Mouse (Mus musculus): ENCODE data around the gene Lsm4. TPM values are rescaled to one million over a fixed set of nuclear protein-coding genes. Genes with fewer than 3 reads are reported as not detected.

Lsm4 gene
- polyA plus RNA-seq, 1 experiment from 2014 or later = 339 TPM

DNA sequence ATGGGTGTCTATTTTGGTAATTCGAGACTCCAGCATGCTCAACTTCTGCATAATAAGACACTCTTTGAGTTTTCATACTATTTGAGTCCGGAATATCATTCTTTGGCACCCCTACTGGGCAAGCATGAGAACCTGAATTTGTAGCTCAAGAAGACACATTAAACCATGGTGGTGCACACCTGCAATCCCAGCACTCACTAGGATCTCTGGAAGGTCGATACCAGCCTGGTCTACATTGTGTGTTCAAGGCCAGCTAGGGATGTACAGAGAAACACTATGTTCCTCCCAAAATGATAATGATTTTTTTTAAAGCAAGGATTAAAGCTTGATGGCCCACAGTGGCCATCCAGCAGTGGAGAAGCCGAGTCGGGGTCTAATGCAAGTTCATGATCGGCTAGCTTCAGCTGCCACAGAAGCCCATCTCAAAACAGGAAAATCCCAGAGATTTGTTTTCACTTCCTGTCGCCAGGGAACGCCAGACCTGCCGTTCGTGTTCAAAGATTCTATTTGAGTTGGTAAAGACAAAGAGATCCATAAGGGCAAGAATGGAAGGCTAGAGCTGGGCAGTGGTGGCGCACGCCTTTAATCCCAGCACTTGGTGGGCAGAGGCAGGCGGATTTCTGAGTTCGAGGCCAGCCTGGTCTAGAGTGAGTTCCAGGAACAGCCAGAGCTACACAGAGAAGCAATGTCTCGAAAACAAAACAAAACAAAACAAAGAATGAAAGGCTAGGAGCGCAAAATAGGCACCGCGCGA lies 546 bp upstream of the Lsm4 start:
- Histone ChIP-seq H3K9me3 (0 out of 2 replicates have a peak, but pooled peaks cover 3% of the 10 kb centered on the region), H3K27ac (peak overlapping the region; percentile 98), H3K36me3 (replicated peaks) (peaks cover 18% of the 10 kb centered on the region), H3K4me1 (peaks cover 38% of the 10 kb centered on the region), H3K27me3 (ENCODE audit: poor library complexity, severe bottlenecking) (no peaks in the 10 kb centered on the region), H3K4me3 (peak overlapping the region; percentile 78)
- 40% methylated on average over 19 of the region's 19 CpGs for WGBS
- no peak for DNase-seq (ENCODE audit: extremely low spot score, low spot score)

DNA sequence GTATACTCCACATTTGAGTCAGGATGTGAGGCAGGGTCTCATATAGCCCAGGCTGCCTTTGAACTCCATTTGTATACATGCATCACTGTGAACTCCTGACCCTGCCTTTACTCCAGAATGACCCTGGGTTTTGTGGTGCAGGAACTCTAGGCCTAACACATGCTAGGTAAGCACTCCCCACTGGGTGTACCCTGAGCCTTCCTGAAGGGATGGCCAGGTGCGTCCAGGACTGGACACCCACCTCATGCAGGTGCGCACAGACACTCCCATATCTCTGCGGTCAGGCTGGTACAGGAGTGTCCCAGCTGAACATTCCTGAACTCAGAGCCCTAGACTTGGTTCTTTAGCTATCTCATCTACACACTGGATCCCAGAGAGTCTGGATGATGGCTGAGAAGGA lies 1.1 kb downstream of the Lsm4 start:
- Histone ChIP-seq H3K27me3 (ENCODE audit: poor library complexity, severe bottlenecking) (no peaks in the 10 kb centered on the region), H3K4me3 (peak overlapping the region; percentile 78), H3K36me3 (replicated peaks) (peaks cover 34% of the 10 kb centered on the region), H3K27ac (peak overlapping the region; percentile 98), H3K9me3 (no peaks in the 10 kb centered on the region), H3K4me1 (peaks cover 38% of the 10 kb centered on the region)
- WGBS = 92% methylated on average over 3 of the region's 3 CpGs
- DNase-seq (ENCODE audit: extremely low spot score, low spot score) = no peak

- DNase-seq (ENCODE audit: extremely low spot score, low spot score) = no peak
- WGBS = 81% methylated on average over 4 of the region's 4 CpGs
- Histone ChIP-seq H3K9me3 (no peaks in the 10 kb centered on the region), H3K36me3 (replicated peaks) (peaks cover 40% of the 10 kb centered on the region), H3K4me3 (peak overlapping the region; percentile 78), H3K27me3 (ENCODE audit: poor library complexity, severe bottlenecking) (no peaks in the 10 kb centered on the region), H3K4me1 (peaks cover 38% of the 10 kb centered on the region), H3K27ac (peak overlapping the region; percentile 98)
Observed at GRCm38 (mm10) chr8:70674716-70675115, 1.7 kb downstream of the Lsm4 start.

GRCm38 (mm10) chr8:70675336-70675735 lies 2.3 kb downstream of the Lsm4 start:
- WGBS = 83% methylated on average over 1 of the region's 1 CpGs
- Histone ChIP-seq H3K4me3 (no peak overlapping the region), H3K27me3 (ENCODE audit: poor library complexity, severe bottlenecking) (no peaks in the 10 kb centered on the region), H3K9me3 (no peaks in the 10 kb centered on the region), H3K27ac (no peak overlapping the region), H3K4me1 (peaks cover 38% of the 10 kb centered on the region), H3K36me3 (replicated peaks) (peaks cover 47% of the 10 kb centered on the region)
- no peak for DNase-seq (ENCODE audit: extremely low spot score, low spot score)

DNA sequence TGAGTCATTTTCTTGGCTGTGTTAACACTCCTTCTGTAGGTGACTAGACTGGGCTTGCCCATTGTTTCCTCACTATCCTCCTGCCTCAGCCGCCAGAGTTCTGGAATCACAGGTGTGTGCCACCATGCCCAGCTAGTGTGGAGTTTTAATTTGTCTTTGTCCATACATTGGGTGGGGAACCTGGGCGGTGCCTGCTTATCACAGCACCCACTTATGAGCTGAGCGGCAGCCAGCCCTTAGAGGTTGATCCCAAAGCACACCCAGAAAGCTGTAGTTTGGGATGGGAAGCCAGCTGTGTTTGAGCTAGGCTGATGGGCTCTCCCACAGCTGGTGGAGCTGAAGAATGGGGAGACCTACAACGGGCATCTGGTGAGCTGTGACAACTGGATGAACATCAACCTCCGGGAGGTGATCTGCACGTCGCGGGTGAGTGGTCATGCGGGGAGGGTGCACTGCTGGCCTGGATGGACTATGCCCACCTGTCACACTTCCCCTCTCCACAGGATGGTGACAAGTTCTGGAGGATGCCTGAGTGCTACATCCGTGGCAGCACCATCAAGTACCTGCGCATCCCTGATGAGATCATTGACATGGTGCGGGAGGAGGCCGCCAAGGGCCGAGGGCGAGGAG lies 4.5 kb downstream of the Lsm4 start:
- no peak for DNase-seq (ENCODE audit: extremely low spot score, low spot score)
- Histone ChIP-seq H3K27ac (no peak overlapping the region), H3K4me1 (peaks cover 39% of the 10 kb centered on the region), H3K9me3 (no peaks in the 10 kb centered on the region), H3K36me3 (replicated peaks) (peaks cover 48% of the 10 kb centered on the region), H3K27me3 (ENCODE audit: poor library complexity, severe bottlenecking) (no peaks in the 10 kb centered on the region), H3K4me3 (no peak overlapping the region; the same call in 1 of the 2 replicates)
- 93% methylated on average over 15 of the region's 15 CpGs for WGBS

GRCm38 (mm10) chr8:70678679-70679078 lies 5.6 kb downstream of the Lsm4 start:
- DNase-seq (ENCODE audit: extremely low spot score, low spot score) = no peak

DNA sequence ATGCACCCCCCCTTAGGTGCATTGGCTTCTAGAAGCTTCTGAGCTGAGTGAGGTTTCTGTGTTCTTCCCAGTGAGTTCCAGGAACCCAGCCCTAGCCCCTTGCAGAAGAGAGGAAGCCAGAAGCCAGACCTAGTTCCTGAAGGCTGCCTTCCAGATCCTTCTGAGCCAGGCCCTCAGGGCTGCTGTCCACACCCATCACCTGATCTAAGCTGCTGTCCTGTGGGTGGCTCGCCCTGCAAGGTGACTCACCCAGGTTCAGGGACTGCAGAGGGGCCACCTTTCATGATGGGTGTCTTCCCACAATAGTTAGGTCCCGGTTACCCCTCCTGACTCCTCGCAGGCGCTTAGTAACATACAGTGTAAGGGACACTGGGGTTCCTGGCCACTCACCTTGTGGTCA lies 6.4 kb downstream of the Lsm4 start:
- WGBS = 92% methylated on average over 4 of the region's 4 CpGs

More at GRCm38 (mm10) chr8:70678679-70679078, 5.6 kb downstream of the Lsm4 start:
- Histone ChIP-seq H3K4me3 (no peak overlapping the region), H3K36me3 (replicated peaks) (peaks cover 48% of the 10 kb centered on the region), H3K27ac (no peak overlapping the region), H3K9me3 (no peaks in the 10 kb centered on the region), H3K27me3 (ENCODE audit: poor library complexity, severe bottlenecking) (no peaks in the 10 kb centered on the region), H3K4me1 (peaks cover 36% of the 10 kb centered on the region)

DNA sequence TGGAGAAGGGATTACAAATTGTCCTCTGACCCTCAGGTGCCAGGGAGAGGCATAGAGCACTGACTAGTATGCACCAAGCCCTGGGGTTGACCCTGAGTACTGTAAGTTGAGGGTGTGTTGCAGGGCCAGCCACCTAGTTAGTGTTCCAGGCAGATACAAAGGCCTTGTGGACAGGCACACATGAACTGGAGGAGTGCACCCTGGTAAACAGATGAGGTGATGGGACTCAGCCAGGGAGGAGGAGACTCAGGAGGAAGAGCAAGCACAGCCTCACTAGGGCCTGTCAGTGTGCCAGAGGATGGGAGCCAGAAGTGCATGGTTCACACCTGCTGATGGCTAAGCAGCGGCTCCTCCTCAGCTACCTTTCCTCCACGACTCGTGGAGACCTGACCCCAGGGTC lies 7.0 kb downstream of the Lsm4 start:
- Histone ChIP-seq H3K27ac (no peak overlapping the region), H3K27me3 (ENCODE audit: poor library complexity, severe bottlenecking) (no peaks in the 10 kb centered on the region), H3K9me3 (no peaks in the 10 kb centered on the region), H3K4me3 (no peak overlapping the region), H3K36me3 (replicated peaks) (peaks cover 48% of the 10 kb centered on the region), H3K4me1 (peaks cover 27% of the 10 kb centered on the region)
- no peak for DNase-seq (ENCODE audit: extremely low spot score, low spot score)
- WGBS = 73% methylated on average over 3 of the region's 3 CpGs

More for the DNA sequence above, 6.4 kb downstream of the Lsm4 start:
- no peak for DNase-seq (ENCODE audit: extremely low spot score, low spot score)
- Histone ChIP-seq H3K36me3 (replicated peaks) (peaks cover 48% of the 10 kb centered on the region), H3K9me3 (no peaks in the 10 kb centered on the region), H3K27me3 (ENCODE audit: poor library complexity, severe bottlenecking) (no peaks in the 10 kb centered on the region), H3K27ac (no peak overlapping the region), H3K4me1 (peaks cover 31% of the 10 kb centered on the region), H3K4me3 (no peak overlapping the region)

DNA sequence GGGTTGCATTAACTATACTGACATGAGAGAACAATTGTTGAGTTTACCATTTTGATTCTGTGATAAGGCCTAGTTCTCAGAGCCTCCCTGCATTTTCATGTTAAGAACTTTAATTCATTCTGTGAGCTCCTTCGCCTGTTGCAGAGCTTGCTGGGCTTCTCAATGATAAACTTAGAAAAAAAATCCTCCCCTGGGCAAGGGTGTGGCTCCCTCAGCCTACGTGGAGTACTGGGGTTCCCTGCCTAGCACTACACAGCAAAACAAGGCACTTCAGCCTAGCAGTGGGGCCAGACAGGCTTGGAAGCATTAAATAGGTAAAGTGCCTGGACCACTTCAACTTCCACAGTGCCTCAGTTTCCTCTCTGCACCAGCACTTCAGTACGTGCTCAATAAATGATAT lies 8.4 kb downstream of the Lsm4 start:
- Histone ChIP-seq H3K4me3 (no peak overlapping the region), H3K27ac (0 out of 2 replicates have a peak overlapping the region, but pooled peaks have one; percentile 11), H3K27me3 (ENCODE audit: poor library complexity, severe bottlenecking) (no peaks in the 10 kb centered on the region), H3K36me3 (replicated peaks) (peaks cover 40% of the 10 kb centered on the region), H3K4me1 (peaks cover 19% of the 10 kb centered on the region), H3K9me3 (no peaks in the 10 kb centered on the region)
- DNase-seq (ENCODE audit: extremely low spot score, low spot score) = no peak
- WGBS = 75% methylated on average over 3 of the region's 3 CpGs

- peak overlapping the region; percentile 35 for H3K4me3 ChIP-seq
- H3K27ac ChIP-seq = peak overlapping the region; percentile 76
- H3K36me3 ChIP-seq (replicated peaks) = peaks cover 35% of the 10 kb centered on the region
- DNase-seq (ENCODE audit: extremely low spot score, low spot score) = no peak
- peaks cover 19% of the 10 kb centered on the region for H3K4me1 ChIP-seq
- WGBS = 8% methylated on average over 19 of the region's 19 CpGs
- no peaks in the 10 kb centered on the region for H3K27me3 ChIP-seq (ENCODE audit: poor library complexity, severe bottlenecking)
- H3K9me3 ChIP-seq = no peaks in the 10 kb centered on the region
Observed at GRCm38 (mm10) chr8:70682193-70682592, 9.1 kb downstream of the Lsm4 start.

DNA sequence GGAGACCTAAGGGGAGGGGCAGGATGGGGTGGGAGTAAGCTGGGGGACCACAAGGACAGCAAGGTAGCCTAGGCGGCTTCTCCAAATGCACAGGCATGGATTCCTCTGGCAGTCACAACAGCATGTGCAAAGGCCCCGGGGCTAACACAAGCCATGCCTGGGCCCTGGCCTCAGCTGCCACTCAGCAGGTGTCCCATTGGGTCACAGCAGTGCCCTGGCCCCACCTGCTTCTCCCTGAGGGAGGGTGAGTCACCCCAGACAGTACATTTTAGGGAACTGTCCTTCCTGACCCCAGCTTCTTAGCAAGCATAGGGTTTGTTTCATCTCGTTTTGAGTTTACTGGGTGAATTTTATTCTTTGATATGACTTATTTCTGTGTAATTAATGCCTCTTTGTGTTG lies 9.6 kb downstream of the Lsm4 start:
- Histone ChIP-seq H3K36me3 (replicated peaks) (peaks cover 30% of the 10 kb centered on the region), H3K27me3 (ENCODE audit: poor library complexity, severe bottlenecking) (no peaks in the 10 kb centered on the region), H3K4me3 (peak overlapping the region; percentile 35), H3K9me3 (no peaks in the 10 kb centered on the region), H3K4me1 (peaks cover 19% of the 10 kb centered on the region), H3K27ac (peak overlapping the region; percentile 76)
- DNase-seq (ENCODE audit: extremely low spot score, low spot score) = no peak
- WGBS = 70% methylated on average over 3 of the region's 3 CpGs

DNA sequence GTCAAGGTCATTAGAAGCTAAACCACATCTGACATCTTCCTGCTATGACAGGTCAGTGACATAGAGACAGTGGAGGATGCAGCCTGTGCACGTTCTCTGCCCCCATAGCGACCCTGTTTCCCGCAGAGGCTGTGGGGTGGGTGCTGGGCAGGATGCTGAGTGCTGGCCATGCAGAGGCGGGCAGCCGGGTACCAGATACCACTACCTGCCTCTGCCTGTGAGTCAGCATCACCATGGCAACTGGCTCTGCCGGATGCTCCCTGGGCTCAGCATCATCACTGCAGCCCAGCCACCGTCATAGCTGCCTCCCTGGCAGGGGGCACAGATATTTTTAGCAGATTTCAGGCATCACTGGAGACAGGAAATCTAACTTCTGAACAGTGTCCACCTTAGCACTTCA lies 11.2 kb downstream of the Lsm4 start:
- no peak overlapping the region for H3K27ac ChIP-seq
- H3K4me1 ChIP-seq = peaks cover 28% of the 10 kb centered on the region
- no peaks in the 10 kb centered on the region for H3K9me3 ChIP-seq
- no peak overlapping the region for H3K4me3 ChIP-seq
- 57% methylated on average over 7 of the region's 7 CpGs for WGBS
- no peaks in the 10 kb centered on the region for H3K27me3 ChIP-seq (ENCODE audit: poor library complexity, severe bottlenecking)
- DNase-seq (ENCODE audit: extremely low spot score, low spot score) = no peak
- peaks cover 14% of the 10 kb centered on the region for H3K36me3 ChIP-seq (replicated peaks)

GRCm38 (mm10) chr8:70687576-70687975 lies 14.5 kb downstream of the Lsm4 start:
- 90% methylated on average over 8 of the region's 8 CpGs for WGBS
- no peaks in the 10 kb centered on the region for H3K27me3 ChIP-seq (ENCODE audit: poor library complexity, severe bottlenecking)
- no peaks in the 10 kb centered on the region for H3K9me3 ChIP-seq
- H3K4me1 ChIP-seq = peaks cover 47% of the 10 kb centered on the region
- 0 out of 2 replicates have a peak overlapping the region, but pooled peaks have one; percentile 40 for H3K27ac ChIP-seq
- H3K4me3 ChIP-seq = no peak overlapping the region
- no peak for DNase-seq (ENCODE audit: extremely low spot score, low spot score)
- H3K36me3 ChIP-seq (replicated peaks) = 0 out of 2 replicates have a peak, but pooled peaks cover 2% of the 10 kb centered on the region

Measured in forebrain, embryonic 10.5 days (tissue).